In genomic region chr2:59451675-59452074, GRCm38 (mm10) we compare ENCODE assay signal across 29 mouse cellular contexts. TPM values are rescaled to one million over a fixed set of nuclear protein-coding genes. Genes with fewer than 3 reads are reported as not detected.
DNase-seq lines count a peak whose midpoint lies in the region; ATAC-seq and TF ChIP-seq lines count a peak whose summit lies in the region.
"Had no signal": no experiment of that assay in that cellular context is flagged by ENCODE, and none has a peak within 500 bp of the region (broad histone marks: within the 10 kb centered on the region; RNA-seq: fewer than 3 reads in every experiment).

No protein-coding gene starts in this region.

- H3K27ac ChIP-seq in heart, adult 2 months, result no peak overlapping the region
- 0 out of 2 replicates have a peak overlapping the region, but pooled peaks have one; percentile 13 for H3K27ac ChIP-seq in kidney, postnatal 0 days
- H3K27ac ChIP-seq in liver, postnatal 0 days (ENCODE audit: low read depth), result 0 out of 2 replicates have a peak overlapping the region, but pooled peaks have one; percentile 18
- peak overlapping the region; percentile 21; the same call in 1 of the 2 replicates for H3K27ac ChIP-seq in small intestine, adult 2 months (ENCODE audit: insufficient read depth, low read depth, low read length)
- H3K27ac ChIP-seq: embryonic facial prominence, embryonic 12.5 days; embryonic facial prominence, embryonic 15.5 days; forebrain, embryonic 12.5 days; forebrain, embryonic 15.5 days; hindbrain, embryonic 12.5 days; hindbrain, embryonic 15.5 days had no signal

- 95% methylated on average over 2 of the region's 2 CpGs for WGBS in heart, adult 2 months
- 56% methylated on average over 2 of the region's 2 CpGs for WGBS in kidney, postnatal 0 days
- 58% methylated on average over 2 of the region's 2 CpGs for WGBS in liver, postnatal 0 days (ENCODE audit: insufficient replicate concordance)
- WGBS in small intestine, adult 2 months, result 25% methylated on average over 2 of the region's 2 CpGs

- H3K79me2 ChIP-seq in heart, adult 2 months (replicated peaks; ENCODE audit: control insufficient read depth, insufficient read depth, low read length), result no peaks in the 10 kb centered on the region

- H3K4me2 ChIP-seq in kidney, postnatal 0 days (ENCODE audit: low read length), result no peak overlapping the region
- H3K4me2 ChIP-seq in liver, postnatal 0 days (ENCODE audit: low read depth, low read length), result no peak overlapping the region
- H3K4me2 ChIP-seq: embryonic facial prominence, embryonic 12.5 days; embryonic facial prominence, embryonic 15.5 days; forebrain, embryonic 12.5 days; forebrain, embryonic 15.5 days; heart, embryonic 11.5 days; hindbrain, embryonic 12.5 days; hindbrain, embryonic 15.5 days had no signal

- no peaks in the 10 kb centered on the region for H3K27me3 ChIP-seq in heart, adult 2 months (ENCODE audit: control insufficient read depth, insufficient read depth, low read length)
- H3K27me3 ChIP-seq in kidney, postnatal 0 days (ENCODE audit: insufficient read depth, low read length), result no peaks in the 10 kb centered on the region
- H3K27me3 ChIP-seq in liver, postnatal 0 days (ENCODE audit: insufficient read depth, low read length), result no peaks in the 10 kb centered on the region
- H3K27me3 ChIP-seq in small intestine, adult 2 months (ENCODE audit: control insufficient read depth, insufficient read depth, low read length), result no peaks in the 10 kb centered on the region
- H3K27me3 ChIP-seq: embryonic facial prominence, embryonic 12.5 days; embryonic facial prominence, embryonic 15.5 days; forebrain, embryonic 12.5 days; forebrain, embryonic 15.5 days; hindbrain, embryonic 12.5 days; hindbrain, embryonic 15.5 days had no signal

- no peaks in the 10 kb centered on the region for H3K36me3 ChIP-seq in heart, adult 2 months (ENCODE audit: control insufficient read depth, insufficient read depth, low read length)
- H3K36me3 ChIP-seq in kidney, postnatal 0 days (ENCODE audit: insufficient read depth, low read length), result no peaks in the 10 kb centered on the region
- H3K36me3 ChIP-seq in liver, postnatal 0 days (replicated peaks; ENCODE audit: insufficient read depth, low read length), result no peaks in the 10 kb centered on the region
- no peaks in the 10 kb centered on the region for H3K36me3 ChIP-seq in small intestine, adult 2 months (ENCODE audit: control insufficient read depth, insufficient read depth, low read length)
- H3K36me3 ChIP-seq: embryonic facial prominence, embryonic 12.5 days; embryonic facial prominence, embryonic 15.5 days; forebrain, embryonic 12.5 days; forebrain, embryonic 15.5 days; hindbrain, embryonic 12.5 days; hindbrain, embryonic 15.5 days had no signal

- TF ChIP-seq CTCF in heart, adult 2 months (IDR thresholded peaks at IDR 0.05), result no peak
- TF ChIP-seq CTCF in kidney, postnatal 0 days (IDR thresholded peaks at IDR 0.05; ENCODE audit: low read depth), result no peak
- no peak for TF ChIP-seq CTCF in liver, postnatal 0 days (IDR thresholded peaks at IDR 0.05; ENCODE audit: low read depth)
- TF ChIP-seq CTCF in small intestine, adult 2 months (IDR thresholded peaks at IDR 0.05; ENCODE audit: extremely low read depth, insufficient read length, insufficient replicate concordance, low read depth, low read length), result no peak

- intact Hi-C loops in heart, adult 2 months (cut with DNase I), result no loop called here

- peak; percentile 36 for DNase-seq in heart, adult 11 months
- no peak for DNase-seq in heart, adult 2 months
- no peak for DNase-seq in kidney, postnatal 0 days (ENCODE audit: low spot score)
- no peak for DNase-seq in kidney, postnatal 4 days
- DNase-seq in liver, postnatal 0 days, result no peak
- DNase-seq in liver, result no peak
- no peak for DNase-seq in layer of hippocampus, adult 9-10 months (ENCODE audit: low spot score)
- DNase-seq: adrenal gland, adult 8-10 months; adrenal gland, postnatal 25 days; cerebellum, adult 11-12 months; cerebellum, adult 8-10 months; cerebellum, postnatal 10 days; cerebellum, postnatal 36 days; gastrocnemius, postnatal 25 days had no signal

- peak; percentile 68 for ATAC-seq in kidney, postnatal 0 days (replicated peaks; ENCODE audit: low FRiP score, low read depth)
- ATAC-seq in liver, postnatal 0 days, result peak; percentile 84
- ATAC-seq: activated CD4-positive, CD25-positive, alpha-beta regulatory T cell, adult 4 months; forebrain, embryonic 15.5 days had no signal

- TF ChIP-seq EP300 in heart, adult 2 months (IDR thresholded peaks at IDR 0.05; ENCODE audit: insufficient read depth, low read depth, low read length), result no peak
- TF ChIP-seq EP300 in liver, postnatal 0 days (IDR thresholded peaks at IDR 0.05; ENCODE audit: low read depth), result no peak

- no peak overlapping the region for H3K4me3 ChIP-seq in heart, adult 2 months
- no peak overlapping the region for H3K4me3 ChIP-seq in kidney, postnatal 0 days (replicated peaks; ENCODE audit: low read depth, low read length)
- no peak overlapping the region for H3K4me3 ChIP-seq in liver, postnatal 0 days (ENCODE audit: low read depth, low read length)
- no peak overlapping the region for H3K4me3 ChIP-seq in small intestine, adult 2 months (ENCODE audit: low read depth, low read length)
- H3K4me3 ChIP-seq: embryonic facial prominence, embryonic 12.5 days; embryonic facial prominence, embryonic 15.5 days; forebrain, embryonic 12.5 days; forebrain, embryonic 15.5 days; hindbrain, embryonic 12.5 days; hindbrain, embryonic 15.5 days had no signal

- no peak overlapping the region for H3K9ac ChIP-seq in heart, adult 2 months (ENCODE audit: low read depth, low read length)
- H3K9ac ChIP-seq in kidney, postnatal 0 days (ENCODE audit: low read depth, low read length), result no peak overlapping the region
- no peak overlapping the region for H3K9ac ChIP-seq in liver, postnatal 0 days (replicated peaks)
- H3K9ac ChIP-seq: embryonic facial prominence, embryonic 12.5 days; embryonic facial prominence, embryonic 15.5 days; forebrain, embryonic 12.5 days; forebrain, embryonic 15.5 days; hindbrain, embryonic 12.5 days; hindbrain, embryonic 15.5 days had no signal

- no peaks in the 10 kb centered on the region for H3K4me1 ChIP-seq in heart, adult 2 months (ENCODE audit: control insufficient read depth, insufficient read depth, low read length)
- H3K4me1 ChIP-seq in kidney, postnatal 0 days (replicated peaks; ENCODE audit: insufficient read depth, low read length), result no peaks in the 10 kb centered on the region
- H3K4me1 ChIP-seq in liver, postnatal 0 days (ENCODE audit: insufficient read depth), result 0 out of 2 replicates have a peak, but pooled peaks cover 5% of the 10 kb centered on the region
- peaks cover 7% of the 10 kb centered on the region; the same call in 1 of the 2 replicates for H3K4me1 ChIP-seq in small intestine, adult 2 months (ENCODE audit: control insufficient read depth, insufficient read depth, insufficient read length, low read length)
- H3K4me1 ChIP-seq: embryonic facial prominence, embryonic 12.5 days; forebrain, embryonic 12.5 days; forebrain, embryonic 15.5 days; hindbrain, embryonic 12.5 days; hindbrain, embryonic 15.5 days had no signal

- no peaks in the 10 kb centered on the region for H3K9me3 ChIP-seq in kidney, postnatal 0 days (replicated peaks; ENCODE audit: low read length)
- no peaks in the 10 kb centered on the region for H3K9me3 ChIP-seq in liver, postnatal 0 days (ENCODE audit: low read length)
- H3K9me3 ChIP-seq: embryonic facial prominence, embryonic 12.5 days; embryonic facial prominence, embryonic 15.5 days; forebrain, embryonic 12.5 days; forebrain, embryonic 15.5 days; hindbrain, embryonic 12.5 days; hindbrain, embryonic 15.5 days had no signal

- no peak for TF ChIP-seq POLR2A in heart, adult 2 months (IDR thresholded peaks at IDR 0.05; ENCODE audit: insufficient read depth, low read depth, low read length)
- TF ChIP-seq POLR2A in small intestine, adult 2 months (IDR thresholded peaks at IDR 0.05; ENCODE audit: low read depth, low read length), result no peak

RNA-seq across cellular contexts. Expression of gene Dapl1, which starts 32.8 kb away (rescaled TPM):
- not detected for total RNA-seq in heart, adult 2 months (2021)
- polyA plus RNA-seq in heart, adult 2 months (2012; rRNA removed), result not detected in 2 replicates
- 9.7 and 13.0 TPM in 2 replicates for polyA plus RNA-seq in kidney, postnatal 0 days (2015; fragmentation: Nextera tagmentation; extraction: Ambion mirVana)
- not detected in 2 replicates for polyA plus RNA-seq in liver, postnatal 0 days (2015; fragmentation: Nextera tagmentation; extraction: Ambion mirVana)
- polyA plus RNA-seq in small intestine, adult 2 months (2012; rRNA removed), result not detected in 2 replicates
- total RNA-seq: adrenal gland, adult 8-10 months; ES-E14; gastrocnemius, adult 8-10 months; gastrocnemius, postnatal 25 days; heart, adult 8-10 months; heart, postnatal 25 days; hematopoietic stem cell, adult 5-6 weeks had no signal
- polyA plus RNA-seq: brain, embryonic 14.5 days; forebrain, embryonic 15.5 days had no signal
